Mouse (Mus musculus) left cerebral cortex, adult 8-10 months (tissue): Measurements from ENCODE around the gene Ssbp4. TPM values are rescaled to one million over a fixed set of nuclear protein-coding genes. Genes with fewer than 3 reads are reported as not detected.

Experiments
- DNase-seq, 2 experiments: peaks; one replicate each; pipeline ENCODE4 v3.0.0; 2022; ENCODE audit warnings: low spot score in 2 of 2
- total RNA-seq, 4 experiments: library from RNA; stranded (reverse); gene quantifications; 2 replicates each; pipeline ENCODE4 v1.2.4; 2022

Gene Ssbp4
- total RNA-seq, 4 experiments from 2014 or later: 211 to 248 (median 234) TPM

DNA sequence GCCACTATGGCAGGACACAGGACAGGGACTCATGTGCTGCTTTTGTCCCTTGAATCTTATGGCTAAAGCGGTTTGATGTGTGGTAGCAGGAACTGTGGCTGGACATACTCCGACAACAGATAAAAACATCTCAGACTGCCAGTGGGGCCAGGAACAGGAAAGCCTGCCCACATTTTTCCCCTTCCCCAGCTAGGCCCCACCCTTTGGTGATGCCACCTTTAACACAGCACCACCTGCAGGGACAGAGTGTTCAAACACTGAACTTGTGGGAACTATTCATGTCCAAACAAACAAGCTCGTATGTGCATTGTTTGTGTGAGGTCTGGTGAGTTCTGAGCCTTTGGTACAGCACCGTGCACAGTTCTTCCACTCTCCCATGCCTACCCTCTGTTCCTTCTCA is 50.3 kb downstream of the Ssbp4 start:
- no peak for DNase-seq

DNA sequence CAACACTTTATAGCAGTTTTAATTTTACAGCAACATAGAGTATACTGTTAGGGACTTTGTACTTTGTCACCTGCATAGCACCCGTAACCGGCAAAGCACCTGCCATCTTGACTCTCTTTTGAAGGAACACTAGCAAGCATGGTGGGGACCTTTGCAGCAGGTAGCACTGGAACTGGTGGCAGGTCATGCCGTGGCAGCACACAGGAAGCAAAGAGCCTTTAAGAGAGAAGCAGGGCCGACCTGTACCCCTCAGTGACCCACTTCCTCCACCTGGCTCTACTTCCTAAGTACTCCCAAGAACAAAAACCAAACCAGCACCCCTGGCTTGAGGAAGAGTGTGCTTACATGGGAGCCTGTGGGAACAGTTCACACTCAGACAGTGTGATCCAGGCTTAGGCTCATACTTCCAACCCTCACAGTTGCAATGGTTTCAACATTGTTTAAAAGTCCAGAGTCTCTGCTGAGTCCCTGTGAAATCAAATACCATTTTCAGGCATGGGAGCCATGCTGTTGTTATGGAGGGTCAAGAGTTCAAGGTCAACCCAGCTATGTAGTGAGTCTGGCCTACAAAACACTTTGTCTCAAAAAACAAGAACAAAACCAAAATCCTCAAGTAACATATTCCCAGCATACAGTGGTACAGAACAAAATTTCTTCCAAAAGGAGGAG is 53.5 kb downstream of the Ssbp4 start:
- DNase-seq: no peak

DNA sequence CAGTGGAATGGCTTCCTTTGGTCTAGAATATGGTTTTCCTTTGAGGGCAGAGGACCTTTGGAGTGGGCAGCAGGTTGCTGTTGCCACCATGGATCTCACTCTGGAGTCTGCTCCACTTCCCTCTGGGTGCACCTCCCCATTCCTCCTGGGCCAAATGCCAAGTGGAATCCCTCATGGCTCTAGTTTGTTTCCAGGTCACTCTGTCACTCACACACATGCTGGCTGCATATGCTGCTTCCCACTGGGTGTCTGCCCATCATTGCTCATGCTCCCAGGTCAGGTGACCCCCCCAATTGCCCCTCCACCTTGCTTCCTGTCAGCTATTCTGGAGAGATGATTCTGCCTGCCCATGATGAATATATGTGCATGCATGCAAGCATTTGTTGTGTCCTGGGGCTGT is 54.9 kb downstream of the Ssbp4 start:
- no peak for DNase-seq

DNA sequence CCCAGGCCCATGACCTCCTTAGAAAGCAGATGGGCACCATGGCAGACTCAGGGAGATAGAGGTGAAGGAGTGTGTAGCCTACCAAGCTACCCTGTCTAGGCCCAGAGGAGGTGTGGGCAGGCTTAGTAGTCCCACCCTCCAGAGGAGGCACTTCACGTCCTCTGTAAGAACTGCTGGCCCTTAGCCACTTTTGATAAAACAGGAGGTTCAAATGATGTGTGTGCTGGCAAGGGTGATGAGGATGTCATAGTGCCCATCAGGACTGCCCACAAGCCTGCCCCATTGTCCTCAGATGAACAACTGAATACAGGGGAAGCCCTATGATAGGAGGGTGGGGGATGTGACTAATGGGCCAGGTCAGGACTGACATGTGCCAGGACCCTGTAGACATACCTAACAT is 55.8 kb downstream of the Ssbp4 start:
- DNase-seq: no peak

DNA sequence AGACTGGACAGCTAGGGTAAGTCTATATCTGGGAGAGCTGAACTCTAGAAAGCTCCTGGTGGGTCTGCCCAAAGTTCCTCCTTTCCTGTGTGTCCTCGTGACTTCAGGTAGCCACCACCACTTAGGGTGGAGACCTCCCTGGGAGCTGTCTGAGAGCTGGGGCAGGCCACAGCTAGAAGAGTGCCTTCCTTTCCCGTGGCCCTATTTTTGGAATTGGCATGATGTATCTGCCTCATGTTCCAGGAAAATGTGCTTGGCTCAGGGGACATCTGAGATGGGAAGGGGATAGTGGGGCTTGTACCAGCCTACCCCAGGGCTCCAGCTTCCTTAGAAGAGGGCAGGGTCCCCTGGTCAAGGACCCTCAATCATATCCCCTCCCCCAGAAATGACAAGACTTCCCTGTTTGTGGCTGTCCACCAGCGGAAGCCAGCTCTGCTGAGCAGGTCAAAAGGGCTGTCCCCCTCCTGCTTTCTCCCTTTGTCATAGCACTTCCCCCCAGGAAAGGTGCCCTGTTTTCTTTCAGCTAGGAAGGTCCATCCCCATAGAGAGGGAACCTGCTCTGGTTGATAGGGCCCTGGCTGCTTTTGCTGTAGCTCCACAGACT is 57.0 kb downstream of the Ssbp4 start:
- no peak for DNase-seq

DNA sequence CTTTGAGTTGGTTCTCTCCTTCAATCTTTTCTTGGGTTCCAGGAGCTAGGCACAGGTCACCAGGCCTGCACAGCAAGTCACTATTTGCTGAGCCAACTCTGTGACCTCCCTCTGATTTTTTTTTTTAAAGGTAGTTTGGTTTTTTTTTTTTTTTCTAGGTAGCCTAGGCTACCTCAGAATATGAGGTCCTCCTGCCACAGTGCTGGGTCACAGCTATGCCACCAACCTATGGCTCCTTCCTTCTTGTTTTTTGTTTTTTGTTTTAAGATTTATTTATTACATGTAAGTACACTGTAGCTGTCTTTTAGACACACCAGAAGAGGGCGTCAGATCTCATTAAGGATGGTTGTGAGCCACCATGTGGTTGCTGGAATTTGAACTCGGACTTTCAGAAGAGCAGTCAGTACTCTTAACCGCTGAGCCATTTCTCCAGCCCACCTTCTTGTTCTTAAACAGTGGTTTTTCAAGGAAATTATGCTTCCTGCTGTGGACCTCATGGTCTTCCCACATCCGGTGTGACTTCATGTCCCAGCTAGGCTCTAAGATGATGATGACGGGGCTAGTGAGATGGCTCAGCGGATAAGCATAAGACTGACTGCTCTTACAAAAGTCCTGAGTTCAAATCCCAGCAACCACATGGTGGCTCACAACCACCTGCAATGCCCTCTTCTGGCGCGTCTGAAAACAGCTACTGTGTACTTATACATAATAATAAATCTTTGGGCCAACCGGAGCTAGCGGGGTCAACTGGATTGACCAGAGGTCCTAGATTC is 59.1 kb downstream of the Ssbp4 start:
- DNase-seq: no peak

DNA sequence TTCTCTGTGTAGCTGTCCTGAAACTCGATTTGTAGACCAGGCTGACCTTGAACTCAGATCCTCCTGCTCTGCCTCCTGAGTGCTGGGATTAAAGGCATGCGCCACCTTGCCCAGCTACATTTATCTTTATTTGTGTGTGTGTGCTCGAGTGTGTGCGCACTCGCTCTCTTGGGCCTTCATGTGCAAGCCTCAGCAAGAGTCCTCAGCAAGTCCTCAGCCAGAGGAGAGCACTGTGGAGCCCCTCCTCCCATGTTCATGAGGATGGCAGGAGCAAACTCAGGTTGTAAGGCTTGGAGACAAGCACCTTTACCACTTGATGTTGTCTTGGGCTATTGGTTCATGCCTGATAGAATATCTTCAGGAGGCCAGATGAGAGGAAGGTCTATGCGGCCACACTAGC is 60.9 kb downstream of the Ssbp4 start:
- no peak for DNase-seq

Other genes with a start within 250 kb of the Ssbp4 start
- gene Comp, start 235.3 kb downstream of the Ssbp4 start, total RNA-seq: 1 to 10 TPM in 1 of 4 experiments, under 1 TPM in 3; 0.20 to 1.0 (median 0.64) TPM
- gene Crtc1, start 169.3 kb downstream of the Ssbp4 start, total RNA-seq: 100 to 1,000 TPM; 134 to 175 (median 147) TPM
- 10 to 100 TPM; 39.1 to 42.8 (median 40.4) TPM for gene Klhl26, start 131.9 kb downstream of the Ssbp4 start, total RNA-seq
- 100 to 1,000 TPM; 271 to 280 (median 273) TPM for gene Tmem59l, start 121.5 kb downstream of the Ssbp4 start, total RNA-seq
- 1 to 10 TPM in 2 of 4 experiments, under 1 TPM in 2; 0.94 to 1.6 (median 1.2) TPM for gene Crlf1, start 115.7 kb downstream of the Ssbp4 start, total RNA-seq
- gene Rex1bd, start 102.1 kb downstream of the Ssbp4 start, total RNA-seq: 100 to 1,000 TPM; 103 to 117 (median 109) TPM
- 1,000 to 10,000 TPM in 1 of 4 experiments, 100 to 1,000 TPM in 3; 847 to 1,003 (median 930) TPM for gene Uba52, start 98.1 kb downstream of the Ssbp4 start, total RNA-seq
- 100 to 1,000 TPM; 419 to 440 (median 422) TPM for gene Fkbp8, start 81.1 kb downstream of the Ssbp4 start, total RNA-seq
- gene Kxd1, start 80.9 kb downstream of the Ssbp4 start, total RNA-seq: 10 to 100 TPM; 43.0 to 52.5 (median 47.1) TPM
- 10 to 100 TPM; 17.6 to 25.3 (median 19.2) TPM for gene Ell, start 69.4 kb downstream of the Ssbp4 start, total RNA-seq
- gene Isyna1, start 14.5 kb downstream of the Ssbp4 start, total RNA-seq: 10 to 100 TPM; 54.5 to 60.3 (median 56.5) TPM
- 1 to 10 TPM in 1 of 4 experiments, under 1 TPM in 3; 0.55 to 1.3 (median 0.87) TPM for gene Lrrc25, start 7.3 kb upstream of the Ssbp4 start, total RNA-seq
- gene Gdf15, start 23.6 kb upstream of the Ssbp4 start, total RNA-seq: not detected
- gene Pgpep1, start 51.5 kb upstream of the Ssbp4 start, total RNA-seq: 10 to 100 TPM; 11.2 to 17.0 (median 13.4) TPM
- gene Lsm4, start 64.4 kb upstream of the Ssbp4 start, total RNA-seq: 10 to 100 TPM; 61.5 to 65.0 (median 63.0) TPM
- gene Jund, start 90.1 kb upstream of the Ssbp4 start, total RNA-seq: 100 to 1,000 TPM; 206 to 222 (median 214) TPM
- under 1 TPM in 1 of 4 experiments, not detected in 3; 0.07 TPM for gene Iqcn, start 94.6 kb upstream of the Ssbp4 start, total RNA-seq
- gene Gm3336, start 109.7 kb upstream of the Ssbp4 start, total RNA-seq: not detected
- 1 to 10 TPM; 1.7 to 2.8 (median 2.2) TPM for gene Pde4c, start 114.8 kb upstream of the Ssbp4 start, total RNA-seq
- gene Rab3a, start 145.8 kb upstream of the Ssbp4 start, total RNA-seq: 100 to 1,000 TPM; 805 to 866 (median 821) TPM
- gene Mpv17l2, start 152.1 kb upstream of the Ssbp4 start, total RNA-seq: 10 to 100 TPM; 31.0 to 39.0 (median 32.8) TPM
- gene Pik3r2, start 167.8 kb upstream of the Ssbp4 start, total RNA-seq: 100 to 1,000 TPM; 143 to 151 (median 149) TPM
- gene Mast3, start 196.2 kb upstream of the Ssbp4 start, total RNA-seq: 100 to 1,000 TPM; 276 to 316 (median 288) TPM
- 1 to 10 TPM in 2 of 4 experiments, under 1 TPM in 2; 0.84 to 1.3 (median 1.0) TPM for gene Il12rb1, start 199.6 kb upstream of the Ssbp4 start, total RNA-seq
- gene Arrdc2, start 230.8 kb upstream of the Ssbp4 start, total RNA-seq: 10 to 100 TPM; 10.9 to 22.7 (median 17.6) TPM